Mouse (Mus musculus) spleen, adult 2 months (tissue): ENCODE measurements around the gene Hist2h2be.

ENCODE experiments used
- CTCF ChIP-seq: fragments of 200-500 bp; IDR thresholded peaks from 2 replicates; pipeline ENCODE4 v1.5.1; 2011; ENCODE audit warnings: mild to moderate bottlenecking, inconsistent platforms; ENCODE audit not compliant: insufficient read depth, insufficient read length, insufficient replicate concordance; ENCODE audit errors: extremely low read depth
- POLR2A ChIP-seq: fragments of 200-500 bp; IDR thresholded peaks from 2 replicates; pipeline ENCODE4 v1.6.1; 2011; ENCODE audit warnings: low read depth, low read length, inconsistent platforms

- TF ChIP-seq POLR2A (no peak), CTCF (no peak)
Measured at GRCm38 (mm10) chr3:96248141-96249033, 27.5 kb downstream of the Hist2h2be start.
